Mouse (Mus musculus) spleen, postnatal 14 days (tissue): Measurements from ENCODE around the gene Gm6525.
A peak's percentile ranks its signal among the peaks of the same experiment; 100 is the strongest.

Source experiments
- DNase-seq, 2 experiments: peaks; one replicate each; pipeline ENCODE4 v3.0.0; 2021 to 2022; ENCODE audit warnings: low spot score in 2 of 2

The Gm6525 gene

GRCm38 (mm10) chr3:84173581-84174154 lies at the start of gene Gm6525:
TSS of gene Gm6525 (plus strand) at chr3:84174104.
- no peak for DNase-seq

GRCm38 (mm10) chr3:84125704-84126289 lies 48.1 kb upstream of the Gm6525 start:
- DNase-seq, result no peak

- DNase-seq, result no peak
Observed at GRCm38 (mm10) chr3:84126721-84127120, 47.2 kb upstream of the Gm6525 start.

GRCm38 (mm10) chr3:84127431-84127830 lies 46.5 kb upstream of the Gm6525 start:
- DNase-seq, result no peak

- no peak for DNase-seq
Observed at GRCm38 (mm10) chr3:84128871-84129870, 44.7 kb upstream of the Gm6525 start.

- no peak for DNase-seq
Observed at GRCm38 (mm10) chr3:84130776-84131175, 43.1 kb upstream of the Gm6525 start.

GRCm38 (mm10) chr3:84131369-84131768 lies 42.5 kb upstream of the Gm6525 start:
- DNase-seq, result no peak

GRCm38 (mm10) chr3:84135387-84135786 lies 38.5 kb upstream of the Gm6525 start:
- DNase-seq, result peak; percentile 14 to 23

GRCm38 (mm10) chr3:84135933-84136332 lies 38.0 kb upstream of the Gm6525 start:
- no peak for DNase-seq

GRCm38 (mm10) chr3:84136509-84136908 lies 37.4 kb upstream of the Gm6525 start:
- DNase-seq, result no peak

- no peak for DNase-seq
Observed at GRCm38 (mm10) chr3:84140947-84141346, 33.0 kb upstream of the Gm6525 start.

- no peak for DNase-seq
Observed at GRCm38 (mm10) chr3:84149831-84150230, 24.1 kb upstream of the Gm6525 start.

- no peak for DNase-seq
Observed at GRCm38 (mm10) chr3:84154721-84155141, 19.2 kb upstream of the Gm6525 start.

GRCm38 (mm10) chr3:84155146-84155545 lies 18.8 kb upstream of the Gm6525 start:
- DNase-seq, result no peak

GRCm38 (mm10) chr3:84155558-84156006 lies 18.3 kb upstream of the Gm6525 start, which contains the start of gene Mnd1:
TSS of gene Mnd1 (minus strand) at chr3:84155786.
- peak; percentile 98 for DNase-seq

GRCm38 (mm10) chr3:84156105-84156504 lies 17.8 kb upstream of the Gm6525 start:
- no peak for DNase-seq

GRCm38 (mm10) chr3:84157011-84157410 lies 16.9 kb upstream of the Gm6525 start:
- no peak for DNase-seq

GRCm38 (mm10) chr3:84157559-84158350 lies 16.1 kb upstream of the Gm6525 start:
- DNase-seq, result no peak

- DNase-seq, result no peak
Observed at GRCm38 (mm10) chr3:84165391-84165790, 8.5 kb upstream of the Gm6525 start.

GRCm38 (mm10) chr3:84166073-84166472 lies 7.8 kb upstream of the Gm6525 start:
- DNase-seq, result no peak

- no peak for DNase-seq
Observed at GRCm38 (mm10) chr3:84168943-84169342, 5.0 kb upstream of the Gm6525 start.
